Mouse (Mus musculus) 416B (cell line): ENCODE data around the gene Echdc3.

ENCODE experiments used
- DNase-seq: peaks from one replicate; pipeline ENCODE4 v3.0.0; 2011; ENCODE audit warnings: low read depth

Echdc3 gene

DNA sequence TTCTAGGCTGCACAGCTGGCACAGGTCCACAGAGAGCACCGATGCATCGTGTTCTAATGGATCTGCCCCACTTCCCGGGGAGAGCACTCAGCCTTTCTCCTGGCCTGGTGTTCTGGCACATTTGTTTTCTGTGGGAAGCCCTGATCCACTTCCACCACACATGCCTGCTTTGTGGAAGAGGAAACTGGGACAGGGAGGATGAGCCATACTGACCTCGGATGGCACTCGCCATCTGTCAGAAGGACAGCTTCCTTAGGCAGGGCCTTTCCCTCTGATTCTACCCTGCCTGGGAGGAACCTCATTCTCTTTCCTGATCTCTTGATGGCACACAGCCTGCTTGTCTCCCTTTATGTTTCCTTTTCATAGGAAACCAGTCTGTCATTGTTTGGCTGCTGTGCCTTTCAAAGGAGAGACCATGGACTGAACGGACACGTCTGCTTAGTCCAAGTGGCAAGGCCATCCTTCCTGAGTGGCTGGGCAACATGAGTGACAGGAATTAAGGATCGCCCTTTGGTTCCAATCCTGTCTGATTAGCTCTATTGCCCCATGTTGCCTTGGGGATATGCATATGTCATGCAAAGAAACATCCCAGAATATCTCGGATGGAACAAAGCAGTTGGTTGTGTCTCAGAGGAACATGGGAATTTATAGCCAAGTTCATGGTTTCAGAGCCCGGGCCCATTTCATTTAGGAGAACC is 13.7 kb upstream of the Echdc3 start:
- no peak for DNase-seq

DNA sequence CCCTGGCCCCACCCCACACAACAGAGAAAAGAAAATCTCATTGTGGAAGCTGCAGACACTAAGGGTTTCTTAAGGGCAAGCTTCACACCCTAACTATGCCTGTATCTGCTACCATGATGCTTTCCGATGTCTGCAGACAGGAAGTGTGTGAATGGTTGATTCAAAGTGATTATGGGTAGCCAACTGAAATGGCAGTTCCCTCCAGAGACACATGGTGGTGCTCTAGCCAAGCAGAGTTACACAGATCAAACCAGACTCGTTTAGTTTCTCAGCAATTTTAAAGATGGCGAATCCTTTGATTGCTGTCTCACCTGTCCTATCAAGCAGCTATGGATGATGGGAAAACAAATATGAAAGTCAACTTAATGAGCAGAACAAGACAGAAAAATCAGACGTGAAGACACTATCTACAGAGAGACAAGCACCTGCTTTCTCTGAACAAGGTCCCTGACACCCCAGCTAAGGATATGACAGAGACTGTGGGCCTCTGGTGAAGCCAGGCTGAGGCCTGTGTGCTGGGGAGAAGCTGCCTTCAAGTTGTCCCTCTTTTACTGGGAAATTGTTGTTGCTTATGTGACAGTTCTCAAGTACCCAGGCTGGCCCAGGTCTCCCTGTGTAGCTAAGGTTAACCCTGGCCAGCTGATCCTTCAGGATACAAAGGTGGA is 7.4 kb upstream of the Echdc3 start:
- DNase-seq: peak; percentile 84

DNA sequence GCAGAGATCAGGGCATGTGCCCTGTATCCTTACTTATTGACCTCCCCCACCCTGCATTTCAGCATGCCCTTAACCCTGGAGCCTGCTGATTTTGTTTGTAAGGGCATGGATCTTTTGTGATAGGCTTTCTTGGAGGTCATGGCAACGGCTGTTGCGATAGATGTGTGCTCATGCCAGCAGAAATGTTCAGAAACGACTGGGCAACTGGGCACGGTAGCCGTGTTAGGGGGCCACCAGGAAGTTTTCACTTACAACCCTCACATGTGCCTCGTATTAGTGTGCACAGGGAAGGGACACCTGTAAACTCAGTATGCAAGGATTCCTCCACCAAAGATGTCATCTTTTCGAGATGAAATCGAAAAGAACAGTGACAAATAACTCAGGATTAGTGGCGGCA is 508 bp downstream of the Echdc3 start:
- DNase-seq: no peak

DNA sequence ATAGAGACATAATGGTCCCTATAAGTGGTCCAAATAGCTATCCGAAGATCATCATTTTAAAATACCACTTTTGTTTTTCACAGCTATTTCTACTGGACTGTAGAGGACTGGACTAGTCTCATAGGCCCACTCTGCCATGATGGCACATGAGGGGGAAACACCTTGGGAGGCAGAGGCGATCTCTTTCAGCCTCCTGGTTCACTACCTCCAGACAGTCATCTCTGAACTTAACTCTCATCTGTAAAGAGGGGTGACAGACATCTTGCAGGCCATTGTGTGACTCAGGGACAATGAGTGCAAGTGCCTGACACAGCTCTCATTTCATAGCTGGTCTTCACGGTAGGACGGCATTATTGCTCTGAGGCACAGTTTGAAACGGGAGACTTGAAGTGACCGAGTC is 2.0 kb downstream of the Echdc3 start:
- DNase-seq: no peak

DNA sequence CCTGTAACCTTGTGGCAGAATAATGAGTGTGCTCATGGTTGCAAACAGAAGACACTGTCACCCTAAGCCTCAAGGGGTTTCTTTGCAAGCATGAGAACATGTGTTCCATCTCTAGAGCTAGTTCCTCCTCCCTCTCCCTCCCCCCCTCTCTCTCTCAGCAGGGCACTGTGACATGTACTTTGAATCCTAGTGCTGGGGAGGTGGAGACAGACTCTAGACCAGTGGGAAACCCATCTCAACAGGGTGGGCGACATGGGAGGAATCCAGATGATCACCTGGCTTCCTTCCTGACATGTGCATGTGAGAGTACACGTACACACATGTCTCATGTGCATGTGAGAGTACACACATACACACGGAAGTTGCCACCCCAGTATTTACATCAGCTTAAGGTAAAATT is 3.1 kb downstream of the Echdc3 start:
- peak; percentile 34 for DNase-seq

DNA sequence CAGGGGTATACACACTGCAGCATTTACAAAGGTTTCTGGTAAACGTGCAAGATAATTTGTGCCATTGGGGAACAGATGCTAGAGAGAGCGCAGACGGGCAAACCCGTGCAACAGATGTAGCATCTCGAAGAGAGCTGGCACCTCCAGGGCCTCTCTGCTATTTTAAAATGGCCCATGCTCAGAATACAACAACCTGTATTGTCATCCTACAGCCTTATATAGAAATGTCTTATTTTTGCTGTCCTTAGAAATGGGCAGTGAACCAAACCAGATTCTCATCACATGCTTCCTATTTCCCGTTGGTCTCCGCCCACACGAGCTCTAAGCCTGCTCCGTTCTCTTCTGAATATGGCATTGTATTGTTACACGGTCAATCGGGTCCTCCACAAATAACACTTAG is 3.7 kb downstream of the Echdc3 start:
- peak; percentile 75 for DNase-seq

DNA sequence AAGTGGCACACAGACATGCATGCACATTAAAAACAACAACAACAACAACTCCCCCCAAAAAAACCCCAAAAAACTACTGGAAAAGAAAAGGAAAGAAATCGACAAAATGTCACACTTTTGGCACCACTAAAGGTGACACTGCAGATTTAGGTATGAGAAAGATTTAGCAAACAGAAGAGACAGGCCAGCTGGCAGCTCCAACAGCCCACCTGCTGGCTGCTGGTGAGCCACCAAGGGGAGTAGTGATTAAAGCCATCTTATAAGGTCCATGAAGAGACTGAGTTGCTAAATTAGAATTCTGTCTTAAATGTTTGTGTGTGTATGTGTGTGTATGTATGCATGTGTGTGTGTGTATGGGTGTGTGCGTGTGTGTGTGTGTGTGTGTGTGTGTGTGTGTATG is 5.1 kb downstream of the Echdc3 start:
- no peak for DNase-seq

DNA sequence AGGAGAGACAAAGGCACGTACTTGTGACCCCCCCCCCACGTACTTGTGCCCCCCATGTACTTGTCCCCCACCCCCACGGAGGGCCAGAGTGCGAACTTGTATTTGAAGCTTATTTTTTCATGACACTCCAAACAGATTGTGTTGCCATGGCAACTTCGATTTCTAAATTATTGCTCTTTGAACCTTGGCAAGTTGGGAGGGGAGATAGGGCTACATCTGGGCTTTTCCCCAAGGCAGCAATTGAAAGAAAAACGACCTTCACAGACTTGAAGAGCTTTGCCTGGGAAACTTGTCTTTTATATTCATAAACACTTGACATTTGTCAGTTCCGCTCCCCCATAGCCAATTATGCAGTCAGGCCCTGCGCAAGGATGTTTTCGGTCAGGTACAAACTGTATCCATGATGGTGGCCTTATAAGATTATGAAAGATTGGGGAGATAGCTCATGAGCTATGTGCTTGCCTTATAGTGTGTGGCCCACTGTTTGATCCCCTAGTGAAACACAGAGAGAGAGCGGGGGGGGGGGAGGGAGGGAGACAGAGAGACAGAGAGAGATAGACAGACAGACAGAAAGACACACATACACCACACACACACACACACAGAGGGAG is 16.4 kb downstream of the Echdc3 start:
- no peak for DNase-seq

DNA sequence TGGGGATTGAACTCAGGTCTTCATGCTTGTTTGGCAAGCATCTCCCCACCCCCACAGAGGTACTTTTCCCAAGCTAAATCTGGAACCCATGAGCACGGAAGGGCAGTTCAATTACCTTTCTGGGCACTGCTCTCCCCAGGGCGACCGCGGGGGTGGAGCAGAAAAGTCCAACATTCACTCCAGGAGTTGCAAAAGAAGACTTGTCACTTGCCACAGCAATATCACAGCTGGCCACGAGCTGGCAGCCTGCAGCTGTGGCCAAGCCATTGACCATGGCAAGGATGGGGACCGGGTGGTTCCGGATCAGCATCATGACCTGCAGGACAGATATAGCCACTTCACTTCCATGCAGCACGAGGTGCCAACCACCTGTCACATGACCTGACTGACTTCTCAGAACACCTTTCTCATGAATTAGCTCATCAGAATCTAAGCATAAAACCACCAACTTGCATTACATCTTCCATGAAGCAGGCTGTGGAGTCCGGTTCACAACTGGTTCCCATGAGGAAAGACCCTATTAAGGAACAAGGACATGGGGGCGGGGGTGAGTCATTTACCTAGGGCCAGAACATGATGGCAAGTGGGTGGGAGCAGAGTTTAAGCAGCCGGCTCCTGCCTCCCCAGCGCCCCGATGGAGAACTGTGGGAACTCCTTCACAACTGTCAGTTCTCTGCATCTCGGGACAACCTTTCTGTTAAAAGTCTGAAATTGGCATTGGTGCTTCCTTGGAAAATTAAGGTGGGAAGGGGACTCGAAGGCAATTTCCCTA is 17.2 kb downstream of the Echdc3 start:
- DNase-seq: peak; percentile 20

DNA sequence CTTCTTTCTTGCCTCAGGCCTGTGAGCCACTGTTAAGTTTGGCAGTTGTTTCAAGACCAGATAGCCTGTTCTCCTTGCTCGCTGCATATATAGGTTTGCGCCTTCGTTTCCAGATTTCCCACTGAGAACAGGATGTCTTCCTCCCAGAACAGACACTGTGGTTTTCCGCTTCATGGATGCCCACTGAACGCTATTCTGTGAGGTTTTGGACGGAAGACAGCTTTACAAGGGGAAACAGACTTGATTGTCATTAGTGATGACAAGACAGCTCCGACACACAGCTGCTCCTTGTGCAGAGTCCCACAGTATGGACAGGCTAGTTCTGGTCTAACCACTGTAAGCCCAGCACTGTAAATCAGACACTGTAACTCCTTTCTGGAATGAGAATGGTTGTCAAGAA is 18.3 kb downstream of the Echdc3 start:
- no peak for DNase-seq

DNA sequence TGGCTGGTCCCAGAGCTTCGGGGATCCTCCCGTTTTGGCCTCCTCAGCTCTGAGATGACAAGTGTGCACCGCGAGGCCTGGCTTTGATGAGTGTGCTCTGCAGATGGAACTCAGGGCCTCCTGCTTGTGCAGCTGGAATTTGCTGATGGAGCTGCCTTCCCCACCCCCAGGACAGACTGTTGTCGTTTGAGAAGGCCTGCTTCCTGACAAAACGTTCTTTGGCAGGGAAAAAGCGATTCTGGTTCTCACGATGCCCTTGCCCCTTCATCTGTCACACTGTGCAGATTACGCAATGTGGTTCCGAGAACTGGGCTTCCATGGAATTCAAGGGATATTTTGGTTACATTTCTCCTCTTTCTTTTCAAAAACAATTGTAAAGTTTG is 19.3 kb downstream of the Echdc3 start:
- no peak for DNase-seq

DNA sequence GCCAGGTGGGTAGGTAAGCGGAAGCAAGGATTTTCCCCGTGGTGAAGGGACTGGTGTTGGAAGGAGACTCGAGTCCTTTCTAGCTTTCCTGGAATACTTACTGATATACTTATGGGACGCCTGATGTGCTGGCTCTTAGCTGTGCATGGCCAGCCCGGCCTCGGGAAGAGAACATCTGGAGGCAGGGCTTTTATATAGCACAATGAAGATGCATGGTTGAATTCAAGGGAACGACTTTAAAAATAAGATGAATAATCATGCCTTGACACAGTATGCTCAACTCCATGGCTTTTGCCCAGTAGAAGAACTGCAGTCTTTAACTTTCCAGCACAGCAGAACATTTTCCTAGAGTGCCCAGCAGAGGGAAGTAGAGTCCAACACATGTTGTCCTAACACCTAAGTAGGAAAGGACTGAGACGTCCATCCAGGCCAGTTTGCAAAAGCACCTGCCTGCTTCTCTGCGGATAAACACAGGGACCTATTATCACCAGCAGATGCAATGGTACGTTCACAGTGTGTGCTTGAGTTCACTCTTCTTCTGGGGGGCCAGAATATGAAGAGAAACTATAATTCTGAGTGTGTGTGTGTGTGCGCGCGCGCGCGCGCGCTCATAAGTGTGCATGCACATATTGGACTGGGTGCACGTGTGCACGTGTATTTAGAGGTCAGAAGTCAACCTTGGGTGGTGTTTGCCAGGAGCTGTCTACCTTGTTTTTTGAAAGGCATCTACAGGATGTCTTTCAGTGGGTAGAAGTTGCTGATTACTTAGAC is 19.8 kb downstream of the Echdc3 start:
- DNase-seq: peak; percentile 83

DNA sequence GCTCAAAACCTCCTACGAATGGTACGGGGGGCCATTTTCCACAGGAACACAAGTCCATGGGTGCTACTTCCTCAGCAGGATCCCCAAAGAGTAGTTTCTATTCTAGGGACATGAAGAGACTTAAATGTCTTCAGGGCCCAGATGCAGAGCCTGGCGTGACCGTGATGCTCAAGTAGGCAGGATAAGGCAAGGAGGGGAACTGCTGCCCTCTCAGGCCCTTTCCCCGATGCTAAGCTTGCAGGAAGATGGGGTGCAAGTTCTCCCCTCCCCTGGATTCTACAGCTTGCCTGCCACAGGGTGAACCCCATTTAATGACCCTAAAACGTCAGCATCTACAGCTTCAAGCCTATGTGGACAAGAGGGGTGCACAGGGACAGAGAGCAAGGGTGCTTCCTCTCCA is 22.8 kb downstream of the Echdc3 start:
- DNase-seq: no peak

DNA sequence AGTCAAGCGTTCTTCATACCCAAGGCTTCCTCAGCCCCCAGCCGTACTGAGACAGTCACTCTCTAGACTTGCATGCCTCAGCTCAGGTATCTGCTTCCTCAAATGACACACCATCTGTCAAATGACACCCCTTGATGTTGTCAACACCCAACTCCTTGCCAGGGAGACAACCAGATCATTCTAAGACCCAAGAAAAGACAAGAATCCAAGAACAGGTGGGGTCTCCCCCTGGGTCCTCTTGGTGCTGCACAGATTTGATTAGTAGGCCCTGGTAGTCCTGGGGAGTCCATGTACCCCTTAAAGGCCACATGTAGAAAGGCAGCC is 23.2 kb downstream of the Echdc3 start:
- no peak for DNase-seq

DNA sequence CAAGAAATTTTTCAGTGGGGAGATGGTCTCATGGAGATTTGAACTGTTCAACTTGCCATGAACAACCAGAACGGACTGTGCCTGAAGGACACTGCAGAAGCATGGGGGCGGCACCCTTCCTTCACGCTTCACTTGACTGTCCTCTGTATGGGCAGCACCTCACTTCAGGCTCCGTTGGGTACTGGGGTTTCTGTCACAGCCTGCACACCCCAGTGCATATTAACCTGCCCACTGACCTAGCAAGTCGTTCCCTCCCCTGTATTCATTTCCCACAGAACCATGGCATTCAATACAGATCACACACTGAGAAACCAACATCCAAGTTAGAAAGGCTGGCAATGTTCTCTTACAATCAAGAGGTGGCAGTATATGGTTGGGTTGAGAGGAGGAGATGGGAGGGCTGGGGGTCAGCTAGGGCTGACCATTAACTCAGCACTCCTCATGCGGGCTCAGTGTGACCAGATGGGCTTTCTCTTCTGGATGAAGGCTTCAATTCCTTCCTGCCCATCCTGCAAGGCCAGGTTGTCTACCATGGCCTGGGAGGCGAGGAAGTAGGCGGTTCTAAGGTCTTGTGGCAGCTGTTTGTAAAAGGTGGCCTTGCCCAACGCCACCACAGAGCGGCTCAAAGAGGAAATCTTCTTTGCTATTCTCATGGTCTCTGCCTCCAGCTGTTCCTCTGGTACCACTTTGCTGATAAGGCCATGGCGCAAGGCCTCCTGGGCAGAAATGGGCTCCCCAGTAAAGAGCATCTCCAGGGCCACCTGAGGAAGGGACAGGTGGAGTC is 23.8 kb downstream of the Echdc3 start:
- peak; percentile 61 for DNase-seq

DNA sequence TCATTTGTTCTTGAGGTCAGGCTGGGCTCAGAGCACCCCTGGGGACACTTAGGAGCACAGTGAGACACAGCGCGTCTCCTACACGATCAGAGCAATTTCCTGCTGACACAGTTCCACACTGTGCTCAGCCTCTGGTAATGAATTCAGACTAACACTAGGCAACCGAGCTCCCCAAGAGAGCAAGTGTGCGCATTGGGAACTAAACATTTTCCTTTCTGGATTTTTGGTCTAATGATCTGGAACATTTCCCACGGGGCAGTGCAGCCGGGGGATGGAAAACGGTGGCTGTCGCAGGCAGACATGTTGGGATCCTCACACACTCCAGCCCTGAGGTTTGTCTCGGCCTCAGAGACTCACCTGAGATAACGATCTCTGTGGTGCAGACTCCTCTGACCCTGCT is 25.4 kb downstream of the Echdc3 start:
- no peak for DNase-seq

DNA sequence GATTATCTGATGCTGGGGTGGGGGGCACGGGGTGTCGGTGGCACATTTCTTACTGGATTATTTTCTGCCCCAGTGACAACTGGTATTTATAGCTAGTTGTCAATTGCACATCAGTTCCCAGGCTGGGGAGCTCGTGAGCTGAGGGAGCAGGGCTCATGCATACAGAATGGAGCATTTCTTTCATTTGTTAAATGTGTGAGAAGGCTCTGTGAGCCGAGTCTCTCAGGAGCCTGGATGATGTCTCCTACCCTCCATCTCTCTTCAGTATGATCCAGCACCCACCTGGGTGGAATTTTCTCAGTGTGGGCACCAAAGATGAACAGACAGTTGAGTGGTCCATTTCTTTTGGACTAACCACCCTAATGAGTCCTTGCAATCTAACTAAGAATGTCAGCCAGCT is 25.9 kb downstream of the Echdc3 start:
- no peak for DNase-seq

DNA sequence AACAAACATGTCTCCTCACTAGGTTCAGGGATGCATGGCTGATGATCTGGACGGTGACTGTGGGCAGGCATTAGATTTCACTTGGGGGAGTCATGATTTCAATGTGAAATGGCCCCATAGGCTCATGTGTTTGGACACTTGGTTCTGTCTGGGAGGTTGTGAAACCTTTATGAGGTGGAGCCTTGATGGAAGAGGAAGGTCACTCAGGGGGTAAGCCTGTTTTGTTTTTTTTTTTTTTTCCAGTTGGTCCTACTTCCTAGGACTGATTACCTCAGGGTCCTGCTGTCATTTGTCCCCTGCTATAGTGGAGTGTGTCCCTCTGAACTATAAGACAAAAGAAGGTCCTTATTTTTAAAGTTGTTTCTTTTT is 33.1 kb downstream of the Echdc3 start:
- DNase-seq: peak; percentile 63

DNA sequence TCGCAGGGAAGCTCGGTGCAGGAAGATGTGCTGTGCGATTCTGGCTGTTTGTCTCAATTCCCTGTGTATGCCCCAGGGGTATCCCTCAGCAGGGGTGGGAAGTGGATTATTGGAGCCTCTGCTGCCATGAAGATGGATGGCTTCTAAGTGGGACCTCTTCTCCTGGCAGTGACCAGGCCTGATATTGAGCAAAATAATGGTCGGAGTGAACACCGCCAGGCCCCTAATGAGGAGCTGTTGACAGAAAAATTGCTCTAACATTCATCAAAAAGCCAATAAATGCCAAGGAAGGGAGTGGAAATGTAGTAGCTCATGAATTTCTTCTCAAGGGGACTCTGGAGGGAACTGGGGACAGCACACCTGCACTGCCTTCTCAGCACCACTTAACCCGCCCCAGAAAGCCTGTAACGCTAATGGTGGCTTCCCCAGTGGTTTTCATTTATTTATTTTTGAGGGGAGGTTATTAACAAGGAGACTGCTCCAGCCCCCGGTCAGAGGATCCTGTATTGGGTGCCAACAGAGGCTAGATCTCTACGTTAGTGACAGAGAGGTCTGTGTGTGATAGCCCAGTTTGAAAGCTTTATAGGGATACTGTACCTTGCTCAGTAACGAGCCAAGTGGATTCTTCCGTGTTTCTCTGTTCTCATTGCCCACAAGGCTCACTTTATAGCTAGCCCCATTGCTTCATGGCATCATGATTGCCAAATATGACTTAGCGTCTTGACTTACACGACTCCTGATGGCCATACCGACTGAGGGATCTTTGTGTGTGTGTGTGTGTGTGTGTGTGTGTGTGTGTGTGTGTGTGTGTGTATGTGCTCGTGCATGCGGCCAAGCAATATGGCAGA is 33.7 kb downstream of the Echdc3 start:
- no peak for DNase-seq

DNA sequence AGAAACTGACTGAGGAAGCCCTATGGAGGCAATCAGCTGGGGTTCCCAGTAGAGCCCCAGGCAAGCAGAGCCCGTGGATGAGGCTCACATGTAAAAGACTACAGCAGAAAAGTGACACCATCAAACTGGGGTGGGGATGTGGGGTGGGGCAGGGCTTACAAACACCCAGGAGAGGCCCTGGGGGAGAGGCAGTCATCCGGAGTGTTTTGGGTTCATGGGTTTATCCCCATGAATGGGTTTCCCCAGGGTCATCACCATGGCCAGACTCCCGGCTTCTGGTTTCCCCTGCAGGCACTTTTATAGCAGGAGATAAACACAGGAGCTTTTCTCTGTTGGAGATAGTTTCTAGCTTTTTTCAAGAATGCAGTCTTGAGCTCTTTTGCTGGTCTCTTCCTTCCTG is 39.8 kb downstream of the Echdc3 start:
- DNase-seq: no peak

DNA sequence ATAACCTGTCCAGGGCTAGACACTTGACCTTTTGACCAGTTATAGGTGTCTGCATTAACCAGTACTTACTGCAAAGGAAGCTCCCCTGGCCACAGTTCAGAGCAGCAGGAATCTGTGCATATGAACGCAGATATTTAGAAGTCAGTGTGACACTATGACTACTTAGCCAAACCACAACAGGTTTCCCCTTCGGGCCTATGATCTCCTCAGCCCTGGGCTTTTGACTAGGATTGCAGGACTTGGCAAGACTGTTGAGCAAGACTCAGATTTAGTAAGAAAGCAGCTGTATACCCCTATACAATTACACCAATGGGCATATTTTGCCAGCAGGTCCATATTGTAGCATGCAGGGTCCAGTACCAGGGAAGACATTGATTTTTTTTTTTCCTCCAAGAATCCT is 44.3 kb downstream of the Echdc3 start:
- DNase-seq: peak; percentile 57
